Mouse (Mus musculus) liver, postnatal 0 days (tissue): ENCODE results near the gene Tulp1.

Experiments
- CTCF ChIP-seq: sonication (generic); IDR thresholded peaks from 2 replicates; pipeline ENCODE4 v1.5.1; 2016; ENCODE audit warnings: antibody characterized with exemption, low read depth
- EP300 ChIP-seq: IDR thresholded peaks from 2 replicates; pipeline ENCODE4 v1.6.1; 2016; ENCODE audit warnings: antibody characterized with exemption, low read depth, mild to moderate bottlenecking

DNA sequence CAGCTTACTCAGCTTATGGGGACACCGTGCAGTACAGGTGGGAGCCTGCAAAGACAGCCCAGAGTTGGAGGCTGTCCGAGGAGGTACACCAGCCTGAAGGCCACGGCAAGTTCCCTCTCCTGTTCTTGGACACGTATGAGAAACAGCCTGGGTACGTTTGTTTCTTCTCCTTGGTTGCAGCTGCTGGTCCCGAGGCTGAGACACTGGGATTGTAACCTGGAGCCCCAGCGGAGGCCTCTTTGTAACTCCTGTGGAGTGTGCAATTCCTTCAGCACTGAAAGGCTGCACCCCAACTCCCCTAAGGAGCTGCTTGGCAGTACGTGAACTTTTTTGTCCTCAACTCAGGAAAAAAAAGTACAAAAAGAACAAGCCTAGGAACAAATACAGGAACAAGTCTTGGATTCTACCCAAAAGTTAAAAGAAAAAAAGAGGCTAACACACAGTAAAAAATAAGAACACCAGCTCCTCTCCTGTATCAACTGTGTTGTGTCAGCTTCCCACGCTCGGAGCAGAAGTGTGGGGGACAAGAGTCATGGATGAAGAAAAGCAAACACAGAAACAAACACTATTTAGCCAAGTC, 46.4 kb upstream of the Tulp1 start:
- no peak for TF ChIP-seq CTCF
- no peak for TF ChIP-seq EP300
